Mouse (Mus musculus): ENCODE data around the gene Arxes2. TPM values are rescaled to one million over a fixed set of nuclear protein-coding genes. Genes with fewer than 3 reads are reported as not detected.
"Not testable (repeated sequence)": the region's sequence is repeated elsewhere in the genome, so short reads cannot be mapped to it uniquely, and the experiment has no call there.

Gene Arxes2
- 10 to 100 TPM; 62.2 to 63.3 TPM for total RNA-seq (2021)
- long read RNA-seq, experiment 1, transcript Arxes2-201 (1 exons, 1,532 nt) = major isoform, 66 of 66 reads
- long read RNA-seq, experiment 1, partial matches to known transcripts = 0 of 66 reads
- long read RNA-seq, experiment 1, other reads (novel, unspliced or antisense) = 0 of 66 reads
- long read RNA-seq, experiment 2, transcript Arxes2-201 (1 exons, 1,532 nt) = major isoform, 58 of 58 reads
- long read RNA-seq, experiment 2, partial matches to known transcripts = 0 of 58 reads
- long read RNA-seq, experiment 2, other reads (novel, unspliced or antisense) = 0 of 58 reads

- not testable (repeated sequence) for DNase-seq (ENCODE audit: low spot score in 2 of 2)
These were observed at the start of gene Arxes2 for GRCm38 (mm10) chrX:135993664-135994119. Arxes2 (plus strand) TSS chrX:135993824.

GRCm38 (mm10) chrX:135948699-135949437 is 44.8 kb upstream of the Arxes2 start:
- DNase-seq (ENCODE audit: low spot score in 2 of 2) = no peak

- no peak for DNase-seq (ENCODE audit: low spot score in 2 of 2)
These were observed 36.5 kb upstream of the Arxes2 start for GRCm38 (mm10) chrX:135956988-135957690.

- no peak for DNase-seq (ENCODE audit: low spot score in 2 of 2)
These were observed 35.9 kb upstream of the Arxes2 start for GRCm38 (mm10) chrX:135957691-135958081.

- no peak for DNase-seq (ENCODE audit: low spot score in 2 of 2)
These were observed 34.9 kb upstream of the Arxes2 start for GRCm38 (mm10) chrX:135958589-135959225.

GRCm38 (mm10) chrX:135959536-135959935 is 34.1 kb upstream of the Arxes2 start:
- DNase-seq (ENCODE audit: low spot score in 2 of 2) = no peak

- DNase-seq (ENCODE audit: low spot score in 2 of 2) = no peak
These were observed 31.3 kb upstream of the Arxes2 start for GRCm38 (mm10) chrX:135962342-135962741.

- DNase-seq (ENCODE audit: low spot score in 2 of 2) = no peak
These were observed 30.5 kb upstream of the Arxes2 start for GRCm38 (mm10) chrX:135963130-135963529.

GRCm38 (mm10) chrX:135963629-135964028 is 30.0 kb upstream of the Arxes2 start:
- peak; percentile 26 to 54 for DNase-seq (ENCODE audit: low spot score in 2 of 2)

GRCm38 (mm10) chrX:135973597-135974423 is 19.8 kb upstream of the Arxes2 start:
- no peak for DNase-seq (ENCODE audit: low spot score in 2 of 2)

GRCm38 (mm10) chrX:135974424-135975225 is 19.0 kb upstream of the Arxes2 start:
- no peak for DNase-seq (ENCODE audit: low spot score in 2 of 2)

GRCm38 (mm10) chrX:135975226-135975552 is 18.4 kb upstream of the Arxes2 start:
- DNase-seq (ENCODE audit: low spot score in 2 of 2) = peak; percentile 83 to 84

GRCm38 (mm10) chrX:135984539-135985260 is 8.9 kb upstream of the Arxes2 start:
- peak in 1 of 2 experiments; percentile 23 for DNase-seq (ENCODE audit: low spot score in 2 of 2)

- DNase-seq (ENCODE audit: low spot score in 2 of 2) = no peak
These were observed 7.4 kb upstream of the Arxes2 start for GRCm38 (mm10) chrX:135986267-135986666.

- no peak for DNase-seq (ENCODE audit: low spot score in 2 of 2)
These were observed 3.0 kb upstream of the Arxes2 start for GRCm38 (mm10) chrX:135990661-135991060.

GRCm38 (mm10) chrX:135993192-135993594 is 431 bp upstream of the Arxes2 start:
- DNase-seq (ENCODE audit: low spot score in 2 of 2) = not testable (repeated sequence)

- DNase-seq (ENCODE audit: low spot score in 2 of 2) = no peak
These were observed 13.7 kb downstream of the Arxes2 start for GRCm38 (mm10) chrX:136007199-136007843.

GRCm38 (mm10) chrX:136014392-136014791 is 20.8 kb downstream of the Arxes2 start:
- DNase-seq (ENCODE audit: low spot score in 2 of 2) = no peak

All from left cerebral cortex, adult 18-20 months (tissue).